Mouse (Mus musculus): ENCODE results near the gene Akap12.

DNA sequence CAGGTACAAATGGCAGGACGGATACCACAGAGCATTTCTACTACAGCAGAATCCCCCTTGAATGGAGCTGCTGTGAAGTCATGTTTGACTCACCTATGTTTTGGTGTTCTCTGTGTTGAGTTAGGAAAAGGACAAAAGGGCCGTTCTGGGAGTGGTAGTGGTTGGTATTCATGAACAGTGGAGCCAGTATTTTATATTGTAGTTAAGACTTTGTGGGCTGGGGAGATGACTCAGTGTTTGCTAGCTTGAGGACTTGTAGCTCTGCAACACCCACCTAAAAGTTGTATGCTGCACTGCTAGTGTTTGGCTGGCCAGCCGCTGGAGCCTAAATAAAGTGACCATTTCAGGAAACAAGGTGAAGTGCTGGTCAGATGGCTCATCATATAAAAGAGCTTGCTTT is 129.1 kb downstream of the Akap12 start:
- TF ChIP-seq GATA1 (IDR thresholded peaks at IDR 0.05; ENCODE audit: low read length): no peak
- no peak for TF ChIP-seq TAL1 (IDR thresholded peaks at IDR 0.05; ENCODE audit: low read length)

All from erythroblast, embryonic 14.5 days (primary cell).